Mouse (Mus musculus) right cerebral cortex, adult 2 months (tissue): ENCODE measurements at regions not wholly inside any gene's neighbourhood (a gene's known extent, or its start where the extent isn't known, plus 50 kb on each side); places are given as distances from the start of the nearest gene placed in this dataset.
"Not testable (repeated sequence)": the region's sequence is repeated elsewhere in the genome, so short reads cannot be mapped to it uniquely, and the experiment has no call there.

Experiments used
- DNase-seq, 2 experiments: peaks; one replicate each; pipeline ENCODE4 v3.0.0; 2021 to 2022; ENCODE audit warnings: low spot score in 2 of 2

DNA sequence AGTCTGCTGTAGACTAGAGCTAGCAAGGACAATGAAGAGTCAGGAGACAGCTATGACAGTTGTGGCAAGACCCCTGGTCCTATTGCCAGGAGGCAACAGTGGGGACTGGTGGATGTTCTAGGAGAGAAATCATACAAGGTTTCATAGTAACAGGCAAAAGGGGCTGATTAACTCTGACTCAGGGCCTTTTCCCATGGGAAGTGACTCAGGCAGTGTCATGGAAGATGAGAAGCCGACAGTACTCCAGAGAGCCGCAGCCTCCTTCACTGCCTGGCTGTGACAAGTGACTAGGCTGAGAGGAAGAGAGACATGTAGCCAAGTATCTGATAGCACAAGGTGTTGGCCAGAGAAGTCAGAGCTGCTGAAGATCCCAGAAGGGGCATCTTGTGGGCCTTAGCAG, 145.3 kb upstream of the Haao start:
- DNase-seq = no peak

DNA sequence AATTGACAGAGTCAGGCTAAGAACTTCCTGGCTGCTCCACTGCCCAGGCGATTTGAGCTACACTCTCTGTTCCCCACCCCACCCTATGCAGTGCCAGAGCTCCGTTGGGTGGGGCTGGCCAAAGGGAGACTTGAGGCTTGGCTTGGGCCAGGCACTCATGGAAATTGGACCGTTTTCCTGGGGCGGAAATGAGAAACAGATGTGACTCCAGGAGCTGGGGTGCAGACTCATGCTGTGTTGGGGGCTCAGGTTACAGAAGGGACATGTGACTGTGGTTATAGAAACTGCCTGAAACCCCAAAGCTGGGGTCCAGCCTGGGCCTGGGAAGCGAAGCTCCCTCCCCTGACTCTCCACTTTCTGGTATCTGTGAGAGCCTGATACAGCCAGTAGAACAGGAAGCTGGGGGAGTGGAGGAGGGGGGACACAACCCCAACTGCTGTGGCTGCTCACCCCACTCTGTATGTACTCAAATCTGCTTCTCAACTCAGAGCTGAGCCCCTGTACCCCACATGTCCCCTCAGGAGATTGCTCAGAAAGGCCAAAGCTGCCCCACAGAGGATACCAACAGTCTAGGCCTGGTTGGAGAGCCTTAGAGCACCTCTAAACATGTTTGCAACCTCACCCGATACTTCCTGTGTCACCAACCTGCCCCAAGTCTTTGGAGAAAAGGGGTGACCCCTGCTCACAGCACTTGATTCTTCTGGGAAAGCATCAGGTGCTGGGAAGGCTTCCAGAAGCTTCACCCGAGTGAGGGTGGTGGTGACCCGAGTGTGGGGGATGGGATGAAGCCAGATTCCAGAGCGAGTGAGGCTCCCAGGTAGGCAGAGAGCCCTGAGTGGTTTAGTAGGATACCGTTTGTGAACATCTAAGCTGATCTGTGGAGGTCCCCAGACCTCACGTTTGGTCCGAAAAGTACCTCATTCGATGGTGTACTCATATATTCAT, 142.9 kb upstream of the Haao start:
- no peak for DNase-seq

DNA sequence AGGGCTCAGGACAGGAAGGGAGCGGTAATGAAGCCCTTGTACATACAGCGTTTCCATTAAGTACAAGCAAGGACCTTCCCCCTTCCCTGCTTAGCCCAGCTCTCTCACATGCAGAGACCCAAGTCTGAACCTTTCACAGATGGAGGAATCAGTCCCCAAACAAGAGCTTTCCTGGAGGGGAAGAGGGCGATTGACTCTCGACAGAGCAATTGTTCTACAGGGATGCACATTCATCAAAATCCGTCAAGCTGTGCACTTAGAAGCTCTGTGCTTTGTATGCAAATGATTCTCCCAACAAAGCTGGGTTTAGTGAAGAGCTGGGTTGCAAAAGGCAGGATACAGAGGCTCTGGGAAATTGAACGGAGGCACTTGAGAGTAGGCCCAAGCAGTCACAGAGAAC, 141.1 kb upstream of the Haao start:
- no peak for DNase-seq

DNA sequence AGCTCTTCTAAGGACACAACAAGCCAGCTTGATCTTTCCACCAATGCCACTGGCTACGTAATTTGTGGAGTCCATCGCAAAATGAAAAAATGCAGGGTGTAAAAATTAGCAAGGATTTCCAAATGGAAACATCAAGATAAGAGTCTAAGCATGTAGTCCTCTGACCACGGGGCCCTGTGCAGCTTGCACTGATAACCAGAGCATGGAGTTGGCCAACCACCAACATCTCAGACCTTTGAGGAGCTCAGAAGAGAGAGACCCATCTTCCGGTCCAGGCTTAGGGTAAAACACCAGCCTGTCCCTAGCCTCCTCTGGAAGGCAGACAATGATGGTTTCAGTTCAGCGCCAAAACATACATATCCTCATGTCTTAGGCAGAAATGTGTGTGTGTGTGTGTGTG, 140.4 kb upstream of the Haao start:
- DNase-seq = no peak

DNA sequence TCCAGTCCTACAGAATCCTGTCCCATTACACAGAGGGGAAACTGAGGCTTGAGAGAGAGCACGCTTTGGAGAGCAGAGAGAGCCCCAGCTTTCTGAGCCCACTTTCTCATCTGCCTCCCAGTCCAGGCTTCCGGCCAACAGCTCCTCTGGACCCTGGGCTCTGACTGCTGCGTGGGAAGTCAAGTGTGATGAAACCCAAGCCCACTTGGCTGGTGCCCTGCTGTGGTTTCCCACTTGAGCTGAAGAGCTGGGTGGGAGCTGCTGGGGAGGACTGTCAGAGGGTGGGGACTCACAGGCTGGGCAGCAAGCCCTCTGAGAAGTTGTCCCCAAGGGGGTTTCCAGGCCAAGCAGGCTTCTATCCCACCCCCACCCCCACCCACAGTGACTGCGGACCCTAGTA, 139.9 kb upstream of the Haao start:
- DNase-seq = no peak

DNA sequence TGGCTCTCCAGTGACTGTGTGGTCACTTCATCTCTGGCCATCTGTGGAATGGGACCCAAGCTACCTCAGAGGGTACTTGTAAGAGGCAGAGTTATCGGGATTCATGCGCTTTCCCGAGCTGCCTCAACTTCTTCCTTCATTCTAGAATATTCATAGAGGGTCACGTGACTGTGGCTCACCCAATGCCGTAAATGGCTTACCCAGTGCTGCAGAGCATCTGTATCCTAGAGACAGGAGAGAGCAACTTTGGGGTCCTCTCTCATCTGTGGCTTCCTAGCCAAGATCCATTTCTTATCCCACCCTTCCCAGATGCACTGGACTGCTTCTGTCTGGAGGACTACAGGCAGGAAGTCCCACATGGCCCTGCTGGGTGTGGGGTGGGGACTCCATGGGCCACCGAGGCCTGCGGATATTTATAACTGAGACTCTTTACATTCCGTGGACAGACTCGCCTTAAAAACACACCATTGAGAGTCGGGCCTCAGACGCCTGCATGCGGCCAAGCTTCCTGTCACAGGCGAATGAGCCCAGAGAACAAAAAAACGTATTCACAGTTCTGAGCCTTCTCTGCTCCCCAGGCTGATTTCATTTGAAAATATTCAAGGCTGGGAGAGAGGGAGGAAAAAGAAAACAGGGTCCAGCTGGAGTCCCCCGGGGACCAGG, 138.3 kb upstream of the Haao start:
- no peak for DNase-seq

DNA sequence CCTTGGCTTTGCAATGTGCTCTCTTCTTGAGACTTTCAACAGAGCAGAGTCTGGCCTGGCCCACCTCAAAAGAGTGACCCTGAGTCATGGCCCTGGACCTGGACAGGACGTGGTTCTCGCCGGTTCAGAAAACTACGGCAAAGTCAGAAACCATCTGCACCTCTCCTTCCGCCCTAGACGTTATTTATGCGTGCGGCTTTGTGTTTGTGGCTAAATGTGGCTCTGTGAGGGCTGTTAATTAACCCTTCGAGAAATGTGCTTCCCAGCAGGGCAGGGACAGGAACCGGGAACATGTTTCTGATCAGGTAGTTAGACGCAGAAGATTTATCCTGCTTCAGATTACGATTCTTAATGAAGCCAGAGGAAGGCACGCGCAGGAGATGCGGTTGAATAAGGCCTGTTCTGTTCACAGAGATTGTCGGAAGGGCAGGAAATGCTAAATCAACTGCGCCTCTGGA, 137.6 kb upstream of the Haao start:
- DNase-seq = no peak

DNA sequence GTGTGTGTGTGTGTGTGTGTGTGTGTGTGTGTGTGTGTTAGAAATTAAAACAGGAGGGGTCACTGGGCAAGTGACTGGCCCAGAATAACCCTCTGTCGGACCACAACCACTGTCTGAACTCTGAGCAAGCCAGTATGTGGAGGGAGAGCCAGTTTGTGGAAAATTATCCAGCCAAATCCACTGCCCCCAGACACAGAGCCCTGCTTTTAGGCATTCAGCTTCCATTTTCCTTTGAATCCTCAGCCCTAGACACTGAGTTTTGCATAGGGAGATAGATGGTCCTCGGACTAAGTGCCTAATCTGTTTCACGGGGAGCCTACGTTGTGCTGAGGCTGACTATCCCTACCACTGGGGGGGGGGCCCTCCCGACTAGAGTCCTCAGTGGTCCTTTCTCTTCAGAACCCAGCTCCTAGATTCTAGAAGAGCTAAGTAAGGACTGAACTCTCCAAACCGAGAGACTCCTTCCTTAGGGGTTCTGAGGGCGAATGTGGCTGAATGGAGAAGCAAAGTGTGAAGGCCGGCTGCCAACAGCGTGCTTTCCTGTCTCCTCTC, 136.2 kb upstream of the Haao start:
- DNase-seq = no peak

DNA sequence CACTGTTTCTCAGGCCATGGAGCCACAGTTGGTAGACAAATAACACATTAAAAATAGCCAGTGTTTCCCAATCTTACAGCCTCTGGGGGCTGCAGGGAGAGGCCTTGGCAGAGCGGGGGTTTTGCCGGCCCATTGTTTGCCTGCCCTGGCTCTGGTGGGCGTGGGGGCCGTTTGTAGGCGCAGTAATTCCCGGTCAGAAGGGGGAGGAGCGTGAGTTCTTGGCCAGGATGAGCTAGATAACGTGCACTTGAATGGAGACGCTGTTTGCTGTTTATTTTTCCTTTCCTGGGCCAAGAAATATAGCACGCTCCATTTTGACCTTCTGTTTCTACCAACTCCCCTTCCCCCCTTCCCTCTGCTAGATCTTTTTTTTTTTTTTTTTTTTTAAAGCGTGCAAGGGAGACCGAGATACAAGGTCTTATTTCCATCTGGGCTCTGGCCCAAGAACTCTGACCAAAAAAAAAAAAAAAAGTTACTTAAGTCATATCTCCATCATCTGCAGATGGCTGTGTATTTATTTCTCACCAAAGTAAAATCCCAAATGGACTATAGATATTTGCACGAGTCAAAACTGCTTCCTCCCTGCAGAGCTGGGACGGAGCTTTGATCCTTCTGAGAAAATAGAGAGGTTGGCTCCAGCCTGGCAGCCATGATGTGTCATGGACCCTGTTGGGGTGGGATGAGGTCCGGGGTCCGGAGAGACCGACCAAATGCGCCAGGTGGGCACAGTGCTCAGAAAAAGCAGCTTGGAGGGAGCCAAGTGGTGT, 135.5 kb upstream of the Haao start:
- no peak for DNase-seq

DNA sequence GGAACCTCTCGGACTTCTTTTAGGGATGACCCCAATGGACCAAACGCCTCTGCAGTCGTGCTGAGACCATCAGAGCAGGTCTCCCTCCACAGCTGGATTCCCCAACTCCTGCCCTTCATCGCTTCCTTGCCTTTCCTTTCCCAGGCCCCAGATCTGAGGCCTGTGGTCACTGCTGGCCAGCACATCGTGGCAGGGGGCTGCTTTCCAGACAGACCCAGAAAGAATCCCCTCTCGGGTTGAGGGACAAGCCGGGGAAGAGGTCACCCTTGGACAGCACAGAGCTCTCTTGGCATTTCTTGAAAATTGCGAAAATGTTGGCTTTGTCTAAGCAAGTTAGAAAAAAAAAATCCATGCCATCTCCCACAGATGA, 134.9 kb upstream of the Haao start:
- DNase-seq = no peak

DNA sequence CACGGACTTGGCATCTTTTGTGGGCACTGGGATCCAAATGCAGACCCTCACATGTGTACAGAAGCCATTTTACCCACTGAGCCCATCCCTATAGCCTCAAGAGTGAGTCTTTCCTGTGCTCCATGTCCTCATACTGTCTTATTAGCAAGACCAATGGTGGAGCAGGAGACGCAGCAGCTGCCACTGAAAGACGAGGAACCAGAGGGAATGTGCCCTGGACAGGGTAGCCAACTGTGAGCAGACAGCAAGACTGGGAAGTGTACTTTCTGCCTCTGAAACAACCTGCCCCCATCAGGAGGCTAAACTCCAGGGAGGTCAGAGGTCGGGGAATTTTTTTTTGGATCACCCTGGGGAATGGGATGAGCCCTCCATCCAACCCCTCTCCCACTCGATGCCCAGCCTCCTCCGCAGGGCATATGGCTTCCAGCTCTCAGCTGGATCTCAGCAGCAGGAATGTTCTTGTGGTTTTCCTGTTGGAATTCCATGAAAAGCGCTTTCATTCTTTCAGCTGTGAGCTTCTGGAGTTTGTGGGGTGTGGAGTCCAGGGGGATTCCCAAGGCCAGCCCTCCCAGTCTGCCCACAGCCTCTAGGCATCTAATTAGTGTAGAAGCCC, 131.2 kb upstream of the Haao start:
- no peak for DNase-seq

DNA sequence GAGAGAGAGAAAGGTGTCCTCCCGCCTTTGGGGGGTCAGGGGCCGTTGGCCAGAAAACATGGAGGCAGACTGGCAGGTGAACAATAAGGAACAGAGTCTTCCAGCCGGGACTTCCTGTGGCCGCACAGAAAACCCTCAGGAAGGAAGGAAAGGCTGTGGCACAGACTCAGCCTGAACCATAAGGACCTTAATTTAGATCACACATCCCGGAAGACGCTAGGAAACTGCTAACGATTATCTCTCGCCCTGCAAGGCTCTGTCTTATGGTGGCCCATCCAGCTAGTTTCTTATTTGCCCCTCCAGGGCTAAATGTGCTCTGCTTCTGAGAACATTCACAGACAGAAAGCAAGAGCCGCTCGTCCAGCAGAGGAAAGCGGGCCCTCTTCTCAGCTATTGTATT, 130.0 kb upstream of the Haao start:
- DNase-seq = no peak

DNA sequence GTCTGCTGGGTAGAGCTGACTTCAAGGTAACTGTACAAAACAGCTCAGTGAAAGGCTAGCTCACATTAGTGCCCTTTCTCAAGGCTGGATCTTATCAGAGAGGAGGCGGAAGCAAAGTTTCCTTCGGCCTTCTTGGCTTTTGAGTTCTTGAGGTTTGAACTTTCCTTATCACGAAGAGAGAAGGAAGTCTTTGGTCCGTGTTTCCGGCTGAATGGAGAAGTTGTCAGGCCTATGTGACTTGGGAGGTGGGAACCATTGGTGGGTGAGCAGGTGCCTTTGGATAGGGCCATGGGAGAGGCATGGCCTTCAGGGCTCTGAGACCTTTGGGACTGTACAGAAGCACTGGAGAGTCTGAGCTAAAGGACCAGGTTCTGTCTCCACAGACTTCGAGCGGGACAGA, 128.1 kb upstream of the Haao start:
- no peak for DNase-seq

DNA sequence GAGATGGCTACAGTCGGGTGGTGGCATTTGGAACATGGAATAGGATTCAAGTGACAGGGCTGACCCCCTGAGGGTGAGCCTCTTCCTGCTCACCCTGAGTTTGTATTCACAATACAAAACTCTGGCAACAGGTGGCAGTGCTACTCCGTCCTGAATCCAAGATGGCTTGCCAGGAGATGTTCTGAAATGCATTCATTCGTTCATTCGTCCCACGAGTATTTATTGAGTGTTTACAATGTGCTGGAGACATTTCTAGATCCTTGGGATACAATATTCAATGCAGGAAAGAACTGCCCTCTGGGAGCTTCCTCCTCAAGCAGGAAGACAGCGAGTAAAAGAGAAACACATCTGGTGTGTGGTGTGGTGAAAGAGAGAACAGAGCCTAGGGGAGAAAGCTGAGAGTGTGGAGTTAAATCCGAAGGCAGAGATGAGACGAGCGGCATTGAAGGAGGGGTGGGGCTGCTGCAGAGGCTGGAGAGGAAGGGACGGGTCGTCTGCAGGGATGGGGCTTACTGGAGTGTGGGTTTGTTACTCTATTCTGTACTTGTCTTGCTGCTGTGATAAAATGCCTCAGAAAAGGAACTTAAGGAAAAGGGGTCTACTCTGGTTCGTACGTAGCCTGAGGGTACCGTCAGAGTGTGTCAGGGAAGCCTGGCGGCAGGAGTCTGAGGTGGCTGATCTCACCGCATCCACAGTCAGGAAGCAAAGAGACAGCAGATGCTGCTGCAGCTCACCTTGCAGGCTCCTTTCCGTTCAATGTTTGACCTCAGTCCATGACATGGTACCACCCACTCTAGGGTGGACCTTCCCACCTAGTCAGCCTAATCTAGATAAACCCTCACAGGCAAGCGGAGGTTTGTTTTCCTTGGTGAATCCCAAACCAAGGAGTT, 125.9 kb upstream of the Haao start:
- peak; percentile 41 to 51 for DNase-seq

DNA sequence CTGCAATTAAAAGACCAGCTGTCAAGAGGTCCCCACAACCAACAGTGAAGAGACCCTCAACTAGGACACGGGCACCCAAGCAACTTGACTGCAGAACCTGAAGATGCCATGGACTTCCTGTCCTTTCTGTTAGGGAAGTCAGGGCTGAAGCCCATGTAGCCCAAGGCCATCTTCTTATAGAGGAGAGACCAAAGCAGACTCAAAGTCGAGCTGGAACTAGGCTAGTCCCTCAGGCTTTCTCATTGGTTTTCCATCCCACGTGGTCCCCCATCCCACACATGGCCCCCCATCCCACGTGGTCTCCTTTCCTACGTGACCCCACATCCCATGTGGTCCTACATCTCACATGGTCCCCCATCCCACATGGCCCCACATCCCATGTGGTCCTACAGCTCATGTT, 125.1 kb upstream of the Haao start:
- no peak for DNase-seq

DNA sequence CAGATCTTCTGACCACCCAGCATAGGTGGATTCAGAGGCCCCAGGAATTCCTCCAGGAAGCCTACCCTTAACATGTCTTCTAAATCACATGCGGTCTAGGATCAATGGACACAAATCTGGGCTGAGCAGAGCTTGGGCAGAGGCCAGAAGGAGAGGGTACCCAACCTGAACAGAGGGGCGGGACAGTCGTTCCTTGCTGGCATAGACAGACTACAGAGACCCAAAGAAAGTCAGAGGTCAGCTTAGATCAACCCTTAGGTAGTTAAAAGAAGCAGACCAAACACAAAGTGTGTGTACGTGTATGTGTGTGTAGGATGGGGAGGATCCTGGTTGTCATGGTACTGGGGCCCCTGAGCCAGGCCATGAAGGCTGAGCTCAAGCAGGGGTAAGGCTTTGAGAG, 124.7 kb upstream of the Haao start:
- no peak for DNase-seq

DNA sequence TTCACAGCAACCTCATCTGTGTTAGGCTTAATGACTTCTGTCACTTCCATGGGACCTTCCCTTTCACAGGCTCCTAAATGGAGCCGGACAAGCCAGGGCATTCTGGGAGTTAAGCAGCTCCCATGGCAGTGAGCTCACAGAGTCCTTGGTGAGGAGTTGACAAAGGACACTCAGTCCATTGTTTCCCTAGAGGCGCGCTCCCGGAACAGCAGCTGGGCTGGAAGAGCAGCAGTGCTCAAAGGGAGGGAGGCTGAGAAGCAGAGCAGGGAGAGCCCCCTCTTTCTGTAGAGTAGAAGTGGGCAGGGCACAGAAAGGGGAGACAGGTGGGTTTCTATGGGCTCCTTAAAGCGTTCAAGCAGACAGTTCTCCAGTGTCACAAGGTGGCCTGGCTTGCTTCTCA, 124.3 kb upstream of the Haao start:
- no peak for DNase-seq

DNA sequence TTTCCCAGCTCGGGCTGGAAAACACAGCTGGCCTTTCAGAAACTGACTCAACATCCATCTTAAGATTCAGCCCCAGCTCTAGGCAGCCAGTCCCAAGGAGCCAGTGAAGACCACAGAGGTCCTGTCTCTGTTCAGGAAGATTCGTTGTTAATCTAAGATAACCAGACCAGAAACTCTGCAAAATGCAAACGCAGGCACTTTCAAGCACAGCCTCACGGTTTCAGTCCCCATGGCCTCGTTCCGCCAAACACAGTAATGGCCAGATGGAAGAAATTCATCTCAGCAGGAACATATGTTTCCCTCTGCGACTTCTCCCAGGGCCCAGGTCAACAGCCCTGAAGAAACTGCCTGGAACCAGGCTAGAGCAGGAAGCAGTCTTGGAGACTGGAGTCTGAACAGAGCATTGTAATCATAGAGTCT, 121.7 kb upstream of the Haao start:
- no peak for DNase-seq

DNA sequence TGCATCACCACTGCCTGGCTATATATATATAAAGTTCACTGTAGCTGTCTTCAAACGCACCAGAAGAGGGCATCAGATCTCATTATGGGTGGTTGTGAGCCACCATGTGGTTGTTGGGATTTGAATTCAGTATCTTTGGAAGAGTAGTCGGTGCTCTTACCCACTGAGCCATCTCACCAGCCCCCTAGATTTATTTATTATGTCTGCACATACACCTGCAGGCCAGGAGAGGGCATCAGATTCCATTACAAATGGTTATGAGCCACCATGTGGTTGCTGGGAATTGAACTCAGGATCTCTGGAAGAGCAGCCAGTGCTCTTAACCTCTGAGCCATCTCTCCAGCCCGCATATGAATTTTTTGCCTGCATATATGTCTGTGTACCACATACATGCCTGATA, 120.4 kb upstream of the Haao start:
- not testable (repeated sequence) for DNase-seq

DNA sequence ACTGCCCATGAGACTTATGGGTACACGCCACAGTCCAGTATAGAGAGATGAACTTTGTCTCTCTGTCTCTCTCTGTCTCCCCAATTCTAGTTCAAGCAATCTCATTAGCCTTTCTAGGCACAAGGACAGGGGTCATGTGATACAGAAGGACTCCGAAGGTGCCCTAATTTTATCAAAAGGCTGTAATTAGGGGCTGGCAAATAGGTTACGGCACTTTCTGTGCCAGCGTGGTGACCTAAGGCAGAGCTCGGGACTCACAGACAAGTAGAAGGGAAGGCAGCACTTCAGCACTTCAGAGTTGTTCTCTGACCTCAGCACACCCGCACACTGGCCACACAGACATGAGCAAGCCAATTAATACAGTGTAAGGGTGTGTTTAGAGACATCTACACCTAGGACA, 119.2 kb upstream of the Haao start:
- DNase-seq = peak in 1 of 2 experiments; percentile 20
